Mouse (Mus musculus) CH12.LX (cell line): ENCODE results near the gene Proca1. TPM values are rescaled to one million over a fixed set of nuclear protein-coding genes. Genes with fewer than 3 reads are reported as not detected.
A peak's percentile ranks its signal among the peaks of the same experiment; 100 is the strongest.

Experiments used
- DNase-seq: peaks from one replicate; pipeline ENCODE4 v3.0.0-alpha.2; 2013; ENCODE audit errors: extremely low read depth
- H3K27ac ChIP-seq: 2 replicates; pipeline ENCODE4 v1.5.1; 2012; ENCODE audit warnings: low read depth, mild to moderate bottlenecking, control low read depth, moderate library complexity; ENCODE audit not compliant: insufficient read depth
- H3K27me3 ChIP-seq: replicated peaks from 2 replicates; pipeline ENCODE3; 2012; ENCODE audit warnings: inconsistent platforms
- H3K36me3 ChIP-seq, 2 experiments: replicated peaks in 1 of 2; 2 replicates each; pipeline versions ENCODE3 to v1.6.1; 2012; ENCODE audit warnings: inconsistent platforms in 1 of 2, low read length in 1 of 2, mild to moderate bottlenecking in 1 of 2, mixed read lengths in 1 of 2, moderate library complexity in 1 of 2; ENCODE audit not compliant: control insufficient read depth in 1 of 2, insufficient read depth in 1 of 2
- H3K4me1 ChIP-seq, 2 experiments: 2 replicates each; pipeline ENCODE4 v1.6.1; 2012; ENCODE audit warnings: inconsistent platforms in 1 of 2, moderate library complexity in 1 of 2; ENCODE audit not compliant: insufficient read depth in 2 of 2, control insufficient read depth in 1 of 2
- H3K4me2 ChIP-seq: 2 replicates; pipeline ENCODE4 v1.6.1; 2012; ENCODE audit warnings: low read depth, mild to moderate bottlenecking, control low read depth; ENCODE audit not compliant: poor library complexity, insufficient read depth, severe bottlenecking
- H3K4me3 ChIP-seq, 3 experiments: fragments of 150-350 bp in 1 of 3; sonication (generic) in 1 of 3; replicated peaks in 1 of 3; 2 replicates each; pipeline versions ENCODE3 to v1.5.1; 2011 to 2012; ENCODE audit warnings: low read depth in 2 of 3, low read length in 2 of 3, mild to moderate bottlenecking in 2 of 3, moderate library complexity in 2 of 3, control low read depth in 1 of 3, improper control_type of control experiment in 1 of 3, inconsistent platforms in 1 of 3, mixed read lengths in 1 of 3; ENCODE audit not compliant: poor library complexity in 1 of 3
- H3K79me2 ChIP-seq: replicated peaks from 2 replicates; pipeline ENCODE4 v1.6.1; 2012; ENCODE audit warnings: mild to moderate bottlenecking, moderate library complexity; ENCODE audit not compliant: control insufficient read depth, poor library complexity, insufficient read depth, severe bottlenecking; ENCODE audit errors: extremely low read depth
- H3K9ac ChIP-seq: 2 replicates; pipeline ENCODE4 v1.6.1; 2012; ENCODE audit warnings: low read depth, mild to moderate bottlenecking, control low read depth, moderate library complexity; ENCODE audit not compliant: insufficient read depth
- H3K9me3 ChIP-seq: replicated peaks from 2 replicates; pipeline ENCODE3; 2012; ENCODE audit warnings: low read length, inconsistent platforms, mixed read lengths
- BHLHE40 ChIP-seq: IDR thresholded peaks from 2 replicates; pipeline ENCODE4 v1.6.1; 2011; ENCODE audit warnings: mild to moderate bottlenecking, low read depth, low read length, improper control_type of control experiment
- CHD1 ChIP-seq: IDR thresholded peaks from 2 replicates; pipeline ENCODE4 v1.6.1; 2012; ENCODE audit warnings: low read depth, low read length, improper control_type of control experiment, inconsistent platforms
- CHD2 ChIP-seq: IDR thresholded peaks from 2 replicates; pipeline ENCODE4 v1.6.1; 2011; ENCODE audit warnings: low read length, improper control_type of control experiment
- CTCF ChIP-seq, 2 experiments: IDR thresholded peaks in 1 of 2; conservative IDR thresholded peaks in 1 of 2; 2 replicates each; pipeline ENCODE4 v1.5.1; 2011 to 2012; ENCODE audit warnings: low read depth in 2 of 2, low read length in 2 of 2, improper control_type of control experiment in 1 of 2, inconsistent platforms in 1 of 2, mild to moderate bottlenecking in 1 of 2, moderate library complexity in 1 of 2
- ELF1 ChIP-seq: IDR thresholded peaks from 2 replicates; pipeline ENCODE4 v1.6.1; 2014; ENCODE audit warnings: low read depth, mild to moderate bottlenecking, inconsistent platforms, low read length, improper control_type of control experiment
- EP300 ChIP-seq: IDR thresholded peaks from 2 replicates; pipeline ENCODE4 v1.6.1; 2011; ENCODE audit warnings: low read length, improper control_type of control experiment
- ETS1 ChIP-seq: conservative IDR thresholded peaks from 2 replicates; pipeline ENCODE4 v1.6.1; 2012; ENCODE audit warnings: low read depth, mild to moderate bottlenecking, inconsistent platforms, low read length, improper control_type of control experiment, moderate library complexity
- GABPA ChIP-seq: IDR thresholded peaks from 2 replicates; pipeline ENCODE4 v1.6.1; 2012; ENCODE audit warnings: low read depth, low read length, improper control_type of control experiment, inconsistent platforms; ENCODE audit not compliant: insufficient replicate concordance
- HCFC1 ChIP-seq: IDR thresholded peaks from 2 replicates; pipeline ENCODE4 v1.6.1; 2012; ENCODE audit warnings: low read depth, mild to moderate bottlenecking, inconsistent platforms, low read length, improper control_type of control experiment
- JUN ChIP-seq: IDR thresholded peaks from 2 replicates; pipeline ENCODE4 v1.6.1; 2011; ENCODE audit warnings: low read depth, mild to moderate bottlenecking, low read length, improper control_type of control experiment, moderate library complexity; ENCODE audit not compliant: insufficient read depth
- JUND ChIP-seq: conservative IDR thresholded peaks from 2 replicates; pipeline ENCODE4 v1.6.1; 2011; ENCODE audit warnings: low read depth, low read length, improper control_type of control experiment
- KAT2A ChIP-seq: IDR thresholded peaks from 2 replicates; pipeline ENCODE4 v1.6.1; 2012; ENCODE audit warnings: low read length, improper control_type of control experiment, inconsistent platforms; ENCODE audit not compliant: insufficient replicate concordance
- MAFK ChIP-seq: IDR thresholded peaks from 2 replicates; pipeline ENCODE4 v1.6.1; 2011; ENCODE audit warnings: low read length, improper control_type of control experiment; ENCODE audit not compliant: insufficient replicate concordance
- MAX ChIP-seq: IDR thresholded peaks from 2 replicates; pipeline ENCODE4 v1.6.1; 2011; ENCODE audit warnings: low read length, improper control_type of control experiment
- MAZ ChIP-seq: IDR thresholded peaks from 2 replicates; pipeline ENCODE4 v1.6.1; 2012; ENCODE audit warnings: low read depth, mild to moderate bottlenecking, inconsistent platforms, low read length, improper control_type of control experiment, moderate library complexity
- MYC ChIP-seq: IDR thresholded peaks from 2 replicates; pipeline ENCODE4 v1.6.1; 2011; ENCODE audit warnings: low read depth, mild to moderate bottlenecking, improper control_type of control experiment, low read length
- NELFE ChIP-seq: IDR thresholded peaks from 2 replicates; pipeline ENCODE4 v1.6.1; 2011; ENCODE audit warnings: low read depth, low read length, improper control_type of control experiment
- RAD21 ChIP-seq: IDR thresholded peaks from 2 replicates; pipeline ENCODE4 v1.6.1; 2011; ENCODE audit warnings: low read depth, mild to moderate bottlenecking, low read length, improper control_type of control experiment, moderate library complexity
- TBP ChIP-seq: conservative IDR thresholded peaks from 2 replicates; pipeline ENCODE4 v1.6.1; 2011; ENCODE audit warnings: low read depth, low read length, improper control_type of control experiment
- UBTF ChIP-seq: IDR thresholded peaks from 2 replicates; pipeline ENCODE4 v1.6.1; 2012; ENCODE audit warnings: low read depth, mild to moderate bottlenecking, inconsistent platforms, low read length, improper control_type of control experiment, moderate library complexity
- USF2 ChIP-seq: conservative IDR thresholded peaks from 2 replicates; pipeline ENCODE4 v1.6.1; 2011; ENCODE audit warnings: low read depth, low read length, improper control_type of control experiment
- ZC3H11A ChIP-seq: IDR thresholded peaks from 2 replicates; pipeline ENCODE4 v1.6.1; 2012; ENCODE audit warnings: low read depth, mild to moderate bottlenecking, inconsistent platforms, low read length, improper control_type of control experiment
- dilution Hi-C: fragments of 300-500 bp; cut with MboI; formaldehyde crosslinking; loops from 2 replicates; pipeline ENCODE4 v1.14.3; 2020; ENCODE audit warnings: low sequenced_read_pairs; ENCODE audit not compliant: extremely low pct_unique_long_range_greater_than_20kb, extremely low pct_ligation_motif_present
- in situ Hi-C: fragments of 300-500 bp; cut with MboI; formaldehyde crosslinking; loops from 3 replicates; pipeline ENCODE4 v1.14.3; 2019; ENCODE audit warnings: low sequenced_read_pairs, low pct_ligation_motif_present, low pct_unique_long_range_greater_than_20kb, mixed read lengths
- polyA plus RNA-seq: library from polyadenylated mRNA; unstranded; fragments of >175 nt; gene quantifications from 2 replicates; pipeline ENCODE4 v1.2.1, GENCODE M21; 2012; ENCODE audit warnings: low read depth; ENCODE audit not compliant: insufficient read length
- total RNA-seq, 2 experiments: library from RNA; depleted of rRNA; stranded (reverse); fragments of 300-350 nt in 1 of 2; fragments of >200 nt in 1 of 2; gene quantifications; 2 replicates each; pipeline ENCODE4 v1.2.3; 2012 to 2014

Proca1 gene
- total and polyA plus RNA-seq, 3 experiments = 0.40 TPM; not detected in 2

DNA sequence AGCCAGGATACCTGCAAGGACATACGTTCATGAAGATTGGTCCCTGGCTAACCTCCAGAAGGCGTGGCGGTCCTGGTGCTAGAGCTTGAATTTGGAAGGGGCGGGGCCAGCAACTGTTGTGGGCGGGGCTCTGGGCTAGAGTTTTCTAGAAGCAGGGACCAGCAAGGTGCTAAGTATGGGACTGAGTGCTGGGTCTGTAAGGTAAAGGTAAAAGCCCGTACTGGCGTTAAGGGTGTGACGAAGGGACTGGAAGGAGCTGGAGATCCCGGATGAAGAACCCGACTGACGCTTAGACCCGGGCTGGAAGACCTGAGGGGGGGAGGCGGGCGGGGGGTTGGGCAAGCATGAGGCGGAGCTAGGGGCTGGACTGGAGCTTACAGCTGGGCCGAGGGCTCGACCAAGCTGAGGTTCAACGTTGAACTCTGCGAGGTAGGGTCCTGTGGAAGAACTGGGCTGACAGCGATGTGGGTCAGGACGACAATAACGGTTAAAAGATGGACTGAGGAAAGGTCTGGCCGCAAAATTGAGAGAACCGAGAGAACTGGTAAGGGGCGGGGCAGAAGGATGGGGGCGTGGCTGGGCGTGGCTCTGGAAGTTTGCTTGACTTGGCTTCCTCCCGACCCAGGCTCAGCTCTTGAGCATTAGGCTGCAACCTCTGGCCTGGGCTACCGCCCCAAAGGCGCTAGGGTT lies 1.4 kb downstream of the Proca1 start:
- H3K27ac ChIP-seq = no peak overlapping the region
- H3K79me2 ChIP-seq = no peaks in the 10 kb centered on the region
- no peaks in the 10 kb centered on the region for H3K36me3 ChIP-seq
- no peak for TF ChIP-seq MYC
- no peak for TF ChIP-seq ELF1
- no peak for TF ChIP-seq JUN
- no peak for TF ChIP-seq JUND
- TF ChIP-seq CHD2 = peak; percentile 61
- TF ChIP-seq RAD21 = no peak
- no peak for TF ChIP-seq MAX
- TF ChIP-seq KAT2A = no peak
- peaks cover 14% of the 10 kb centered on the region for H3K9me3 ChIP-seq
- in situ Hi-C loops (no loop called here), dilution Hi-C loops (no loop called here)
- H3K4me2 ChIP-seq = peak overlapping the region; percentile 10; the same call in 1 of the 2 replicates
- H3K9ac ChIP-seq = no peak overlapping the region
- DNase-seq = no peak
- H3K4me3 ChIP-seq = peak overlapping the region in 1 of 3 experiments; percentile 17
- peaks cover 19% of the 10 kb centered on the region for H3K27me3 ChIP-seq
- H3K4me1 ChIP-seq = 0 out of 4 replicates have a peak, but pooled peaks cover 0 to 2% of the 10 kb centered on the region in 2 experiments

DNA sequence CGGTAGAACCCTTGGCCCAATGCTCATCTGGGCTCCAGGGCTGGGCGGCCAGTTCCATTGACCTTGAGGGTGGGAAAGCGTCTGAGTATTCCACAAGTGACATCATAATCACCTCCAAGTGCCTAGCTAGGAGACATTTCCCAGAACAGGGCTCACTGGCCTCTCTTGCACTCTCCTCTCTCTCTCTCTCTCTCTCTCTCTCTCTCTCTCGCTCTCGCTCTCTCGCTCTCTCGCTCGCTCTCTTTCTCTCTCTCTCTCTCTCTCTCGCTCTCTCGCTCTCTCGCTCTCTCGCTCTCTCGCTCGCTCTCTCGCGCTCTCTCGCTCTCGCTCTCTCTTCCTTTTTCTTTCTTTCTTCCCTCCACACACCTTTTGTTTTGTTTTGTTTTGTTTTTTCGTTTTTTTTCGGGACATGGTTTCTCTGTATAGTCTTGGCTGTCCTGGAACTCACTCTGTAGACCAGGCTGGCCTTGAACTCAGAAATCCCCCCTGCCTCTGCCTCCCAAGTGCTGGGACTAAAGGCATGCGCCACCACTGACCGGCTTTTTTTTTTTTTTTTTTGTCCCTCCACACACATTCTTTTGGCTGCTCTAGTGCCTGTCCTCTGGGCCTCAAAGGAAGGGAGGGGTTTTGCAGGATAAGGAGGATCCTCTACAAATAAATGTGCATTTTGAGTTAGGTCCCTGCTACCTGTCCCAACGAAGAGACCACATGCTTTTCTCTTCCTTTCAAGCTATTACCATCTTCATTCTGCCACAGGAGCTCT lies 2.1 kb downstream of the Proca1 start:
- no peak overlapping the region for H3K4me2 ChIP-seq
- dilution Hi-C loops (no loop called here), in situ Hi-C loops (no loop called here)
- H3K9ac ChIP-seq = no peak overlapping the region
- H3K27ac ChIP-seq = no peak overlapping the region
- no peak for DNase-seq
- H3K36me3 ChIP-seq = no peaks in the 10 kb centered on the region
- H3K9me3 ChIP-seq = peaks cover 14% of the 10 kb centered on the region
- no peak overlapping the region for H3K4me3 ChIP-seq
- no peaks in the 10 kb centered on the region for H3K79me2 ChIP-seq
- H3K4me1 ChIP-seq = 0 out of 4 replicates have a peak, but pooled peaks cover 0 to 2% of the 10 kb centered on the region in 2 experiments
- H3K27me3 ChIP-seq = peaks cover 19% of the 10 kb centered on the region
- TF ChIP-seq BHLHE40 (no peak), CHD2 (no peak), TBP (no peak), JUND (no peak), MAFK (no peak), HCFC1 (no peak), USF2 (no peak), CHD1 (no peak), CTCF (conservative IDR thresholded peaks at IDR 0.05 in 1 of 2, IDR thresholded peaks at IDR 0.05 in 1 of 2; ENCODE audit: low read depth in 2 of 2, low read length in 2 of 2) (no peak), ZC3H11A (no peak), GABPA (no peak), MAZ (no peak), UBTF (no peak), NELFE (no peak), EP300 (no peak), ETS1 (no peak)
